Mouse (Mus musculus): Measurements from ENCODE around the gene Pqlc3.

GRCm38 (mm10) chr12:17040567-17040966 is 40.4 kb upstream of the Pqlc3 start:
- TF ChIP-seq CTCF (IDR thresholded peaks at IDR 0.05; ENCODE audit: extremely low read depth, insufficient read depth, insufficient read length, insufficient replicate concordance) (no peak), POLR2A (IDR thresholded peaks at IDR 0.05; ENCODE audit: low read depth, low read length) (no peak)
